Mouse (Mus musculus): Measurements from ENCODE around the gene Il34. TPM values are rescaled to one million over a fixed set of nuclear protein-coding genes. Genes with fewer than 3 reads are reported as not detected.

Il34 gene
- polyA plus RNA-seq, 1 experiment from 2014 or later: 2.7 TPM

- H3K36me3 ChIP-seq: peaks cover 13% of the 10 kb centered on the region
- no peaks in the 10 kb centered on the region for H3K9me3 ChIP-seq
- no peak overlapping the region for H3K27ac ChIP-seq
- H3K9ac ChIP-seq (replicated peaks): no peak overlapping the region
- ATAC-seq: no peak
- WGBS: 96% methylated on average over 10 of the region's 10 CpGs
- H3K4me2 ChIP-seq (replicated peaks): no peak overlapping the region
- H3K4me1 ChIP-seq (replicated peaks): no peaks in the 10 kb centered on the region
- H3K4me3 ChIP-seq (replicated peaks): no peak overlapping the region
- no peaks in the 10 kb centered on the region for H3K27me3 ChIP-seq
These were observed 60.6 kb downstream of the Il34 start for GRCm38 (mm10) chr8:110745162-110745561.

GRCm38 (mm10) chr8:110742452-110742818, 63.3 kb downstream of the Il34 start:
- H3K4me2 ChIP-seq (replicated peaks): no peak overlapping the region
- no peak for ATAC-seq
- H3K27ac ChIP-seq: no peak overlapping the region
- no peaks in the 10 kb centered on the region for H3K27me3 ChIP-seq
- H3K9ac ChIP-seq (replicated peaks): no peak overlapping the region
- no peak overlapping the region for H3K4me3 ChIP-seq (replicated peaks)
- WGBS: 86% methylated on average over 5 of the region's 5 CpGs
- H3K4me1 ChIP-seq (replicated peaks): no peaks in the 10 kb centered on the region
- H3K36me3 ChIP-seq: peaks cover 41% of the 10 kb centered on the region
- H3K9me3 ChIP-seq: no peaks in the 10 kb centered on the region

DNA sequence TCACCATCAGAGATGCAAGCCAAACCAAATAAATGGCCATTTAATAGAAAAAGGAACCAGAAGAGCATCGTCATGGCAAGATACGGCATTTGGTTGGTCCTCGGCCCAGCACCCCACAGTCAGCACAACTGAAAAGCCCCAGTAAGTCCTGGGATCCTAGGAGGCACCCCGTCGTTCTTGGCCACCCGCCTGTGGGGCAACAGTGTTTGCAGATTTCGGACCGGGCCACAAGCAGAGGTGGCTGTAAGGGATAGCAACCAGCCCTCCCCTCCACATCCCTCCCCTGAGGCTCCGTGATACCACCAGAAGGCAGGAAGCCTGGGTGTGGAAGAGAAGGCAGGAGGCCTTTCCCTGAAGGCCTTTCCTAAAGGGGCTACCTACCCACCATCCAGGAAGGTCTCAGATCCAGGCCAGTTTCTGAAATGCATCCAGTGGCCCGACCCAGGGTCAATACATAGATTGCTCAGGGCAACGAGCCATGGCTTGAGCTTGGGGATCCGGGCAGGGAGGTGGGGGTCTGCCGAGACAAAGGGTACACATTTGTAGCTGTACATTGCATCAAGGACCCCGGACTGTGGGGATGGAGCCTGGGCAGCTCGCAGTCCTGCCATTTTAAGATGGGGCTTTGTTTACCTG, 63.8 kb downstream of the Il34 start:
- Histone ChIP-seq H3K36me3 (peaks cover 46% of the 10 kb centered on the region), H3K4me1 (replicated peaks) (no peaks in the 10 kb centered on the region), H3K27me3 (no peaks in the 10 kb centered on the region), H3K27ac (no peak overlapping the region), H3K9me3 (no peaks in the 10 kb centered on the region), H3K9ac (replicated peaks) (no peak overlapping the region), H3K4me2 (replicated peaks) (no peak overlapping the region), H3K4me3 (replicated peaks) (no peak overlapping the region)
- WGBS: 76% methylated on average over 15 of the region's 15 CpGs
- no peak for ATAC-seq

GRCm38 (mm10) chr8:110740629-110741175, 65.0 kb downstream of the Il34 start:
- Histone ChIP-seq H3K9ac (replicated peaks) (no peak overlapping the region), H3K9me3 (no peaks in the 10 kb centered on the region), H3K27me3 (no peaks in the 10 kb centered on the region), H3K4me2 (replicated peaks) (no peak overlapping the region), H3K4me1 (replicated peaks) (no peaks in the 10 kb centered on the region), H3K27ac (no peak overlapping the region), H3K4me3 (replicated peaks) (no peak overlapping the region), H3K36me3 (peaks cover 57% of the 10 kb centered on the region)
- ATAC-seq: no peak
- WGBS: 96% methylated on average over 5 of the region's 5 CpGs

DNA sequence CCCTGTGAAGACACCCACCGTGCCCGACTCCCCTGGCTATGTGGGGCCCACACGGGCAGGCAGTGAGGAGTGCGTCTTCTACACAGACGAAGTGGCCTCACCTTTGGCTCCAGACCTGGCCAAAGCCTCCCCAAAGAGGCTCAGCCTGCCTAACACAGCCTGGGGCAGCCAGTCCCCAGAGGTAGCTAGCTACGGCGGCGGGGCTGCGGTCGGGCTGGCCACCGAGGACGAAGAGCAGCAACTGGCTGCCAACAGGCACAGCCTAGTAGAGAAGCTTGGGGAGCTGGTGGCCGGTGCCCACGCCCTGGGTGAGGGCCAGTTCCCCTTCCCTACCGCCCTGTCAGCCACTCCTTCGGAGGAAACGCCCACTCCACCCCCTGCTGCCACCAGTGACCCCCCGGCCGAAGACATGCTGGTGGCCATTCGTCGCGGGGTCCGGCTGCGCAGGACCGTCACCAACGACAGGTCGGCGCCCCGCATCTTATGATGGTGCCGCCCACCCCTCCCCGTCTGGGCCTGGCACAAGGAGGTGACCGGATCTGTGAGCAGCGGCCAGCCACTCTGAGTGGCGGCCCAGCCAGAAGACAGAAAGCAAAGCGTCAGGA, 67.0 kb downstream of the Il34 start:
- ATAC-seq: no peak
- H3K9me3 ChIP-seq: no peaks in the 10 kb centered on the region
- 94% methylated on average over 34 of the region's 35 CpGs for WGBS

GRCm38 (mm10) chr8:110733036-110733435, 72.7 kb downstream of the Il34 start:
- WGBS: 94% methylated on average over 8 of the region's 8 CpGs
- H3K4me2 ChIP-seq (replicated peaks): no peak overlapping the region
- H3K4me3 ChIP-seq (replicated peaks): no peak overlapping the region
- no peak overlapping the region for H3K27ac ChIP-seq
- no peak overlapping the region for H3K9ac ChIP-seq (replicated peaks)
- H3K9me3 ChIP-seq: no peaks in the 10 kb centered on the region
- H3K27me3 ChIP-seq: no peaks in the 10 kb centered on the region
- H3K4me1 ChIP-seq (replicated peaks): no peaks in the 10 kb centered on the region
- ATAC-seq: no peak
- peaks cover 91% of the 10 kb centered on the region for H3K36me3 ChIP-seq

More for the DNA sequence above, 67.0 kb downstream of the Il34 start:
- H3K4me1 ChIP-seq (replicated peaks): no peaks in the 10 kb centered on the region
- peaks cover 70% of the 10 kb centered on the region for H3K36me3 ChIP-seq
- H3K4me3 ChIP-seq (replicated peaks): no peak overlapping the region
- no peak overlapping the region for H3K4me2 ChIP-seq (replicated peaks)
- no peaks in the 10 kb centered on the region for H3K27me3 ChIP-seq
- H3K9ac ChIP-seq (replicated peaks): no peak overlapping the region
- no peak overlapping the region for H3K27ac ChIP-seq

- H3K27ac ChIP-seq: no peak overlapping the region
- no peak overlapping the region for H3K9ac ChIP-seq (replicated peaks)
- no peak for ATAC-seq
- 94% methylated on average over 8 of the region's 8 CpGs for WGBS
- no peaks in the 10 kb centered on the region for H3K27me3 ChIP-seq
- peaks cover 11% of the 10 kb centered on the region for H3K4me1 ChIP-seq (replicated peaks)
- no peak overlapping the region for H3K4me3 ChIP-seq (replicated peaks)
- H3K9me3 ChIP-seq: no peaks in the 10 kb centered on the region
- peaks cover 89% of the 10 kb centered on the region for H3K36me3 ChIP-seq
- H3K4me2 ChIP-seq (replicated peaks): no peak overlapping the region
These were observed 74.3 kb downstream of the Il34 start for GRCm38 (mm10) chr8:110731346-110731859.

DNA sequence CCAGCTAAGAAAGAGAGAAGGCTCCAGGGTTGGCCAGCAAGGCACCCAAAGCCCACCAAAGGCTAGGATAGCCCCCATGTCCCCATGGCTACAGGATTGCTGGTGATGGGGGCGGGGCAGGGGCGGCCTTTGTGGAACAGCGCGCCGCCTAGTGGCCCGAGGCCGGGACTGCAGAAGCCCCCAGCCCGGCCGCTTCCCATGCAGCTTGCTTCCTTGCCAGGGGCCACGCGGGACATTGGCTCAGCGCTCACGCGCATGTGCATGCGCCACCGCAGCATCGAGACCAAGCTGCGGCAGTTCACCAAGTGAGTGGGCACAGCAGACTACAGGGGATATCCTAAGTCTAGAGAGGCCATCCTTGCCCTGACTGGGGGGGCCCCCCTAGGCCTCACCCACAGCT, 78.8 kb downstream of the Il34 start:
- Histone ChIP-seq H3K27me3 (no peaks in the 10 kb centered on the region), H3K27ac (no peak overlapping the region), H3K36me3 (peaks cover 63% of the 10 kb centered on the region), H3K4me2 (replicated peaks) (no peak overlapping the region), H3K9me3 (no peaks in the 10 kb centered on the region), H3K4me3 (replicated peaks) (no peak overlapping the region), H3K9ac (replicated peaks) (0 out of 2 replicates have a peak overlapping the region, but pooled peaks have one; percentile 20), H3K4me1 (replicated peaks) (peaks cover 51% of the 10 kb centered on the region)
- peak; percentile 61 for ATAC-seq
- WGBS: 6% methylated on average over 18 of the region's 18 CpGs

- WGBS: 49% methylated on average over 7 of the region's 7 CpGs
- peaks cover 57% of the 10 kb centered on the region for H3K4me1 ChIP-seq (replicated peaks)
- H3K9ac ChIP-seq (replicated peaks): peak overlapping the region; percentile 47
- ATAC-seq: no peak
- peak overlapping the region; percentile 90 for H3K4me2 ChIP-seq (replicated peaks)
- H3K9me3 ChIP-seq: no peaks in the 10 kb centered on the region
- H3K27me3 ChIP-seq: no peaks in the 10 kb centered on the region
- peak overlapping the region; percentile 27 for H3K27ac ChIP-seq
- no peak overlapping the region for H3K4me3 ChIP-seq (replicated peaks)
- H3K36me3 ChIP-seq: peaks cover 47% of the 10 kb centered on the region
These were observed 80.5 kb downstream of the Il34 start for GRCm38 (mm10) chr8:110725084-110725838.

DNA sequence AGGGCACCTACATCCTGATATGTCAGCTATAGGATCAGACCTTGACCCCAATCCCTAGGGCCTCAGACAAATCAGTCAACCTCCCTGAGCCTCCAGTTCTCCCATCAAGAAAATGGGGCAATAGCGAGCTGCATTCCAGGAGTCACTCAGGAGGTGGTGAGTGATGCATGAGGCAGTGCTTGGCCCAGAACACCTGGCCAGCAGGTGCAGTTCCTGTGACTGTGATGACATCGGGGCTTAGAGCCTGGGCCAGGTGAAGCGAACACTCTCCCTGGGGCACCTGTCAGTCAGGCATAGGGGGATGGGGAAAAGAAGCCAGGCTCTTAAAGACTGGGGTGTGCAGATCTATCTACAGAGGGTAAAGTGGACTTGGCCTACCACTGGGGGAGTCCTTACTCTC, 81.2 kb downstream of the Il34 start:
- peak overlapping the region; percentile 47; the same call in 1 of the 2 replicates for H3K9ac ChIP-seq (replicated peaks)
- peaks cover 65% of the 10 kb centered on the region for H3K4me1 ChIP-seq (replicated peaks)
- H3K27me3 ChIP-seq: no peaks in the 10 kb centered on the region
- 87% methylated on average over 3 of the region's 3 CpGs for WGBS
- no peaks in the 10 kb centered on the region for H3K9me3 ChIP-seq
- 0 out of 2 replicates have a peak overlapping the region, but pooled peaks have one; percentile 27 for H3K27ac ChIP-seq
- peak overlapping the region; percentile 90; the same call in 1 of the 2 replicates for H3K4me2 ChIP-seq (replicated peaks)
- peaks cover 39% of the 10 kb centered on the region for H3K36me3 ChIP-seq
- ATAC-seq: no peak
- H3K4me3 ChIP-seq (replicated peaks): 0 out of 2 replicates have a peak overlapping the region, but pooled peaks have one; percentile 0

DNA sequence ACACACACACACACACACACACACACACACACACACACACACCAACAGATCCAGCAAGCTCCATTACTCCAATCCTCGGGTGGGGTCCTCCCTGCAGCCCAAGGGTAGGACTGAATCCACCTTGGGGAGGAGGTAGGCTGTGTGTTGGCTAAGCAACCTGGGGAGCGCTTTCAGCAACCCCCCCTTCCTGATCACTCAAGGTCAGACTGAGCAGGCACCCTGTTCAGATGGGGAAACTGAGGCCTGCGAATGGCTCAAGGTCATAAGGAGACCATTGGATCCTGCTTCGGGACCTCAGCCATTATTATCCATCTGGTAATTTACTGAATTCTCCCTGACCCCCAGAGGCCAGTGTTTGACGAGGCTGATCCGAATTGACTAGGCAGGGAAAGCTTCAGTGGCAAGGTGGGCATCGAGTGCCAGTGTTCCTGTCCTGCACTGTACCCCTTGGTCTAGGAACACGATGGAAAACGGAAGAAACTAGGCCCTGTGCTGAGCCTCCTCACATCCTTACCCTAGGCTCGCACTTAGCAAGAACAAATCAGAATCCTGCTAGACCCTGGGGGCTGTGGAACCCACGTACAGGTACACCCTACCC, 83.2 kb downstream of the Il34 start:
- ATAC-seq: peak; percentile 4; the same call in 1 of the 2 replicates
- WGBS: 48% methylated on average over 11 of the region's 11 CpGs
- Histone ChIP-seq H3K27ac (peak overlapping the region; percentile 94), H3K27me3 (no peaks in the 10 kb centered on the region), H3K9ac (replicated peaks) (peak overlapping the region; percentile 86), H3K9me3 (no peaks in the 10 kb centered on the region), H3K4me2 (replicated peaks) (peak overlapping the region; percentile 90), H3K4me3 (replicated peaks) (peak overlapping the region; percentile 72), H3K4me1 (replicated peaks) (peaks cover 77% of the 10 kb centered on the region), H3K36me3 (peaks cover 20% of the 10 kb centered on the region)
